Mouse (Mus musculus) small intestine, adult 2 months (tissue): ENCODE results near the gene Fam136a. TPM values are rescaled to one million over a fixed set of nuclear protein-coding genes. Genes with fewer than 3 reads are reported as not detected.

Experiments
- H3K27ac ChIP-seq: fragments of 200-500 bp; 2 replicates; pipeline ENCODE4 v1.5.1; 2012; ENCODE audit warnings: low read depth, low read length, control low read depth, inconsistent platforms; ENCODE audit not compliant: insufficient read depth
- H3K27me3 ChIP-seq: fragments of 200-500 bp; 2 replicates; pipeline ENCODE4 v1.6.1; 2012; ENCODE audit warnings: mild to moderate bottlenecking, moderate library complexity, low read length, inconsistent platforms; ENCODE audit not compliant: control insufficient read depth, insufficient read depth
- H3K36me3 ChIP-seq: fragments of 200-500 bp; 2 replicates; pipeline ENCODE4 v1.6.1; 2012; ENCODE audit warnings: mild to moderate bottlenecking, low read length, control low read depth, inconsistent platforms; ENCODE audit not compliant: control insufficient read depth, insufficient read depth
- H3K4me1 ChIP-seq: fragments of 200-500 bp; 2 replicates; pipeline ENCODE4 v1.6.1; 2012; ENCODE audit warnings: low read length, inconsistent platforms, mixed read lengths; ENCODE audit not compliant: control insufficient read depth, insufficient read depth, insufficient read length
- H3K4me3 ChIP-seq: fragments of 200-500 bp; 2 replicates; pipeline ENCODE4 v1.5.1; 2012; ENCODE audit warnings: low read depth, mild to moderate bottlenecking, control low read depth, inconsistent platforms, low read length, moderate library complexity
- CTCF ChIP-seq: fragments of 200-500 bp; IDR thresholded peaks from 2 replicates; pipeline ENCODE4 v1.5.1; 2012; ENCODE audit warnings: low read depth, mild to moderate bottlenecking, control low read depth, inconsistent platforms, low read length, moderate library complexity, mixed read lengths; ENCODE audit not compliant: insufficient replicate concordance, insufficient read length; ENCODE audit errors: extremely low read depth
- POLR2A ChIP-seq: fragments of 200-500 bp; IDR thresholded peaks from 2 replicates; pipeline ENCODE4 v1.6.1; 2012; ENCODE audit warnings: low read depth, mild to moderate bottlenecking, control low read depth, inconsistent platforms, low read length, moderate library complexity
- WGBS: fragments of 180-500 bp; shearing (Covaris S2); methylation state at CpG from one replicate; pipeline ENCODE4 v1.1.7; 2018; 5-methylcytosine and 5-hydroxymethylcytosine counted together
- polyA plus RNA-seq: library from polyadenylated mRNA; depleted of rRNA; stranded (reverse); fragments of >200 nt; gene quantifications from 2 replicates; pipeline ENCODE4 v1.2.3, GENCODE M21; 2012; rRNA removed

Fam136a gene
- 14.6 and 15.5 TPM in 2 replicates for polyA plus RNA-seq

- peaks cover 10% of the 10 kb centered on the region for H3K4me1 ChIP-seq
- no peaks in the 10 kb centered on the region for H3K36me3 ChIP-seq
- WGBS = under 1% methylated on average over 76 of the region's 76 CpGs
- TF ChIP-seq POLR2A (peak; percentile 8), CTCF (peak; percentile 91)
- no peaks in the 10 kb centered on the region for H3K27me3 ChIP-seq
- peak within 1 kb of the TSS; percentile 73 for H3K4me3 ChIP-seq
- peak within 1 kb of the TSS; percentile 87 for H3K27ac ChIP-seq
Measured at GRCm38 (mm10) chr6:86365371-86366124, at the start of gene Fam136a. Fam136a (plus strand) TSS chr6:86365646.

- TF ChIP-seq POLR2A = no peak
- TF ChIP-seq CTCF = no peak
- 69% methylated on average over 1 of the region's 1 CpGs for WGBS
- Histone ChIP-seq H3K27me3 (no peaks in the 10 kb centered on the region), H3K36me3 (no peaks in the 10 kb centered on the region), H3K27ac (no peak overlapping the region), H3K4me3 (no peak overlapping the region), H3K4me1 (no peaks in the 10 kb centered on the region)
Measured at GRCm38 (mm10) chr6:86317066-86317465, 48.4 kb upstream of the Fam136a start.

- H3K36me3 ChIP-seq = no peaks in the 10 kb centered on the region
- whole genome bisulfite sequencing = 36% methylated on average over 4 of the region's 4 CpGs
- no peak overlapping the region for H3K4me3 ChIP-seq
- H3K4me1 ChIP-seq = no peaks in the 10 kb centered on the region
- H3K27me3 ChIP-seq = no peaks in the 10 kb centered on the region
- TF ChIP-seq CTCF = no peak
- TF ChIP-seq POLR2A = no peak
- H3K27ac ChIP-seq = no peak overlapping the region
Measured at GRCm38 (mm10) chr6:86318855-86319254, 46.6 kb upstream of the Fam136a start.

GRCm38 (mm10) chr6:86322031-86322563 is 43.3 kb upstream of the Fam136a start:
- Histone ChIP-seq H3K27me3 (no peaks in the 10 kb centered on the region), H3K4me1 (no peaks in the 10 kb centered on the region), H3K27ac (no peak overlapping the region), H3K4me3 (no peak overlapping the region), H3K36me3 (no peaks in the 10 kb centered on the region)
- WGBS = 85% methylated on average over 5 of the region's 5 CpGs
- no peak for TF ChIP-seq POLR2A
- TF ChIP-seq CTCF = no peak

- H3K27ac ChIP-seq = no peak overlapping the region
- WGBS = 90% methylated on average over 9 of the region's 9 CpGs
- TF ChIP-seq POLR2A = no peak
- TF ChIP-seq CTCF = no peak
Measured at GRCm38 (mm10) chr6:86322991-86323390, 42.5 kb upstream of the Fam136a start.

GRCm38 (mm10) chr6:86324400-86324799 is 41.0 kb upstream of the Fam136a start:
- no peak overlapping the region for H3K4me3 ChIP-seq
- 90% methylated on average over 3 of the region's 3 CpGs for WGBS

More at GRCm38 (mm10) chr6:86322991-86323390, 42.5 kb upstream of the Fam136a start:
- H3K4me1 ChIP-seq = no peaks in the 10 kb centered on the region
- no peaks in the 10 kb centered on the region for H3K36me3 ChIP-seq
- no peak overlapping the region for H3K4me3 ChIP-seq
- H3K27me3 ChIP-seq = no peaks in the 10 kb centered on the region

GRCm38 (mm10) chr6:86325646-86326045 is 39.8 kb upstream of the Fam136a start:
- 62% methylated on average over 5 of the region's 5 CpGs for WGBS
- H3K27ac ChIP-seq = no peak overlapping the region
- no peaks in the 10 kb centered on the region for H3K4me1 ChIP-seq
- no peaks in the 10 kb centered on the region for H3K36me3 ChIP-seq
- H3K4me3 ChIP-seq = no peak overlapping the region
- TF ChIP-seq CTCF = no peak
- no peak for TF ChIP-seq POLR2A
- H3K27me3 ChIP-seq = no peaks in the 10 kb centered on the region

More at GRCm38 (mm10) chr6:86324400-86324799, 41.0 kb upstream of the Fam136a start:
- TF ChIP-seq CTCF = no peak
- no peak for TF ChIP-seq POLR2A
- H3K27me3 ChIP-seq = no peaks in the 10 kb centered on the region
- no peaks in the 10 kb centered on the region for H3K36me3 ChIP-seq
- H3K27ac ChIP-seq = no peak overlapping the region
- no peaks in the 10 kb centered on the region for H3K4me1 ChIP-seq
